Mouse (Mus musculus): ENCODE measurements around the gene Copz1. TPM values are rescaled to one million over a fixed set of nuclear protein-coding genes. Genes with fewer than 3 reads are reported as not detected.

Gene Copz1
- polyA plus RNA-seq, 1 experiment from 2014 or later: 252 TPM

DNA sequence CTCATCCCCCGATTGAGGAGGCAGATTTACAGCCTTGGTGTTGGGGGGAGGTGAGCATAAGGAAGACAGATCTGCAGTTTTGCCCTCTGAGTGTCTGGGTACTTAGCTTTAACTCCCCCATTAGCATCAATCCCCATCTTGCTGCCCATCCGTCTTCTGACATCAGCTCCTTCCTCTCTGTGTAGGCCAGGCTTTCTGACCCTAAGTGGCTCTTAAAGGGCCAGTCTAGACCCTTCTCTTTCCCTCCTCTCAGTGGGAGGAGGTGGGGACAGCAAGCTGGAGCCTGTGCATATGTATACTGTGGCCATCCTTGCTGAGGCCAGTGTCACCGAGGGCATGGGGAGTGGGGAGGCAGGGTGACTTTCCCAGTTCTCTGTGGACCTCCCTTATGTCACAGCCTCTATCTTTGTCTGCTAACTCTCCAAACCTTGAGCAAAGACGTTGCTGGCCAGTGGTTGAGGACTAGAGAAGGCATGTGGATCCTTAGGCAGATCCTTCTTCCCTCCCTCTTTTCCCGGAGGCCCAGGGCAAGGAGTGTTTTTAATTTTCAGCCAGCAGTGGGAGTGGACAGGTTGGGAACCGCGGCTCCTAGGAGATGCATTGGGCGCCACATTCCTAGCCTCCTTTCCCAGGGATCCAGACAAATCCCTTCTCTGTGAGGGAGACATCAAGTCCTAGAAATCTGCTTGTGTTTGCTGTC lies 31.6 kb downstream of the Copz1 start:
- no peaks in the 10 kb centered on the region for H3K9me3 ChIP-seq
- H3K9ac ChIP-seq (replicated peaks): peak overlapping the region; percentile 66
- peak overlapping the region; percentile 98 for H3K27ac ChIP-seq
- ATAC-seq (ENCODE audit: insufficient number of reproducible peaks, insufficient read depth, low FRiP score, low TSS enrichment, low read depth): no peak
- no peaks in the 10 kb centered on the region for H3K36me3 ChIP-seq
- peaks cover 4% of the 10 kb centered on the region; the same call in 1 of the 2 replicates for H3K27me3 ChIP-seq
- peaks cover 85% of the 10 kb centered on the region for H3K4me1 ChIP-seq (replicated peaks)
- peak overlapping the region; percentile 75 for H3K4me2 ChIP-seq
- H3K4me3 ChIP-seq (replicated peaks): peak overlapping the region; percentile 41
- 2% methylated on average over 8 of the region's 8 CpGs for WGBS

DNA sequence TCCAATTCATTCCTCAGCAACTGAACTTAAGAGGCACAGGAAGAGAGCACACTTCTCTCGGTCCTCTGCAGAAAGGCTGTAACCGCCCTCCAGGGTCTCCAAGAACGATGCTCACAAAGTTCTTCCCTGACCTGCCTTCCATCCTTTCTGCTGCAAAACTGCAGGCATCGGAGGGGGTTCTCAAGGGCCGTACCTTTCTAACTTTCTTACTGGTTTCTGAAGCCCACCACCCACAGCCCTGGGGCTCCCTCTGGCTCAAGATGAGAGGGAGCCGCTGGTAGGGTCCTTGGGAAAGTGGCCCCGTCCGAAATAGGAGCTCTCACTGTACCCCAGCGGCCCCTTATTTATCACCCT lies 32.1 kb downstream of the Copz1 start:
- Histone ChIP-seq H3K4me3 (replicated peaks) (peak overlapping the region; percentile 41), H3K4me2 (peak overlapping the region; percentile 75), H3K27me3 (peaks cover 9% of the 10 kb centered on the region; the same call in 1 of the 2 replicates), H3K27ac (peak overlapping the region; percentile 98), H3K36me3 (no peaks in the 10 kb centered on the region), H3K4me1 (replicated peaks) (peaks cover 80% of the 10 kb centered on the region), H3K9ac (replicated peaks) (peak overlapping the region; percentile 66), H3K9me3 (no peaks in the 10 kb centered on the region)
- 0% methylated on average over 9 of the region's 9 CpGs for WGBS
- peak; percentile 1; the same call in 1 of the 2 replicates for ATAC-seq (ENCODE audit: insufficient number of reproducible peaks, insufficient read depth, low FRiP score, low TSS enrichment, low read depth)

DNA sequence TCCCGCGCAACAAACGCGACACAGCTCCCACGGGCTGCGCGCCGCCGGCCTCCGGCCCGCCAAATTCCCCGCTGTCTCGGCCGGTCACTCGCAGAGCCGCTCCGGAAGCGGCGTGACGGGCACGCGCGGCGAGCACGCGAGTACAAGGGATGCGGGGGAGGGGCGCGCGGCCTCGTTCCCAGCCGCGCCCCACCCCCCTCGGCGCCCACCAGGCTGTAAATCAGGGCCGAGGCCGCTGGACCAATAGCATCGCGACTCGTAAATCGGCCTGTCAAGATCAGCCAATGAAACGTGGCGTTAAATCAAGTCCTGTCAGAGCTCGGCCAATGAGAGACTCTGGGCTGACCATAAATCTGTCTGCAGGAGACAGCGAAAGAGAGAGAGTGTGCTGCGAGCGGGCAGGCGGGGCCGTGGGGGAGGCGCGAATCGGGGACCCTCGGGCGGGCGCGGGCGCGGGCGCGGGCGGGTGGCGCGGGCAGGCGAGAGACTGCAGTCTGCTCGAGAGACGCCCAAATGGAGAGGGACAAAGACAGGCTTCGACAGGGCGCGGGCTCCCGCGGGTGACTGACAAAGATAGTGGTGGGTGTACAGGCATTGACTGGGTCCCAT lies 32.7 kb downstream of the Copz1 start:
- WGBS: under 1% methylated on average over 71 of the region's 71 CpGs
- peaks cover 9% of the 10 kb centered on the region; the same call in 1 of the 2 replicates for H3K27me3 ChIP-seq
- H3K4me1 ChIP-seq (replicated peaks): peaks cover 74% of the 10 kb centered on the region
- peak; percentile 88 for ATAC-seq (ENCODE audit: insufficient number of reproducible peaks, insufficient read depth, low FRiP score, low TSS enrichment, low read depth)
- peak overlapping the region; percentile 41 for H3K4me3 ChIP-seq (replicated peaks)
- no peaks in the 10 kb centered on the region for H3K36me3 ChIP-seq
- peak overlapping the region; percentile 66 for H3K9ac ChIP-seq (replicated peaks)
- H3K9me3 ChIP-seq: no peaks in the 10 kb centered on the region
- H3K4me2 ChIP-seq: peak overlapping the region; percentile 75
- H3K27ac ChIP-seq: peak overlapping the region; percentile 98

GRCm38 (mm10) chr15:103305792-103306645 lies 33.5 kb downstream of the Copz1 start:
- Histone ChIP-seq H3K9me3 (no peaks in the 10 kb centered on the region), H3K27me3 (peaks cover 9% of the 10 kb centered on the region; the same call in 1 of the 2 replicates), H3K27ac (peak overlapping the region; percentile 98), H3K4me1 (replicated peaks) (peaks cover 66% of the 10 kb centered on the region), H3K4me2 (peak overlapping the region; percentile 75), H3K9ac (replicated peaks) (peak overlapping the region; percentile 51; the same call in 1 of the 2 replicates), H3K36me3 (no peaks in the 10 kb centered on the region), H3K4me3 (replicated peaks) (peak overlapping the region; percentile 41)
- no peak for ATAC-seq (ENCODE audit: insufficient number of reproducible peaks, insufficient read depth, low FRiP score, low TSS enrichment, low read depth)
- WGBS: 23% methylated on average over 8 of the region's 8 CpGs

- Histone ChIP-seq H3K4me2 (peak overlapping the region; percentile 15; the same call in 1 of the 2 replicates), H3K9me3 (no peaks in the 10 kb centered on the region), H3K36me3 (no peaks in the 10 kb centered on the region), H3K9ac (replicated peaks) (no peak overlapping the region), H3K4me1 (replicated peaks) (peaks cover 55% of the 10 kb centered on the region), H3K4me3 (replicated peaks) (no peak overlapping the region), H3K27me3 (peaks cover 9% of the 10 kb centered on the region; the same call in 1 of the 2 replicates), H3K27ac (peak overlapping the region; percentile 98; the same call in 1 of the 2 replicates)
- 2% methylated on average over 7 of the region's 7 CpGs for WGBS
- ATAC-seq (ENCODE audit: insufficient number of reproducible peaks, insufficient read depth, low FRiP score, low TSS enrichment, low read depth): no peak
Observed at GRCm38 (mm10) chr15:103307125-103307524, 34.6 kb downstream of the Copz1 start.

DNA sequence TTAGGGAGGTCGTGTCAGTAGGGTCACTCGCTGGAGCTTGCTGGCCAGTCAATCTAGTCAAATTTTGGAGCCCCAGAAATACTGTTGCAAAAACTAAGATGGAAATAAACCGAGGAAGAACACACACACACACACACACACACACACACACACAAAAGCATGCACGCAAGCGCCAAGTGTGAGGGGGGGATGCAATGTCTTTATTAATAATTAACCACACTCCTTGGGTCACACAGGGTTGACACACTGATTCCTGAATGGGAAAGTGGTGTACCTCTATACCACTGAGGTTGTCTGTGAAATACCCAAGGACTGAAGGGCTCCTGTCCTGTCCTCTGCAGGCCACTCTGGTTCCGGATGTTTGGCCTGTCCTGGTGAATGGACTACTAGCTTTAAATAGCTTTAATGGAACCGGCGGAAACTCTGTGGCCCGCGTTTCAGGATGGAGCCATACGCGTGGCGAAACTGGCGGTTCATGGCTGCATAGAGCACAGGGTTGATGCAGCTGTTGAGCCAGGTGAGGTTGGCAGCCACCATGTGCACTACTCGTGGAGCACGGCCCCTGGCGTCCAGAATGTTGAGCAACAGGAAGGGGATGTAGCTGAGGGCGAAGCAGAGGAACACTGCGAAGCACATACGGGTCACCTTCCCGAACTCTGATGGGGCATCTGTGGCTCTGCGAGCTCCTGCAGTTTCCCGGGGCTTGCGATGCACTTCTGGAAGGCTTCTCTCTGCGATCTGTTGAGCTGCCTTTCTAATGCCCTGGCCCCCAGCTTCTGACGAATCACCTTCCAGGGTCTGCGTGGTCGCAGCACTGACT lies 35.8 kb downstream of the Copz1 start:
- H3K9me3 ChIP-seq: no peaks in the 10 kb centered on the region
- H3K4me1 ChIP-seq (replicated peaks): peaks cover 43% of the 10 kb centered on the region
- peak overlapping the region; percentile 38 for H3K4me2 ChIP-seq
- ATAC-seq (ENCODE audit: insufficient number of reproducible peaks, insufficient read depth, low FRiP score, low TSS enrichment, low read depth): no peak
- H3K9ac ChIP-seq (replicated peaks): peak overlapping the region; percentile 50; the same call in 1 of the 2 replicates
- H3K27ac ChIP-seq: no peak overlapping the region
- peaks cover 9% of the 10 kb centered on the region; the same call in 1 of the 2 replicates for H3K27me3 ChIP-seq
- 0 out of 2 replicates have a peak overlapping the region, but pooled peaks have one; percentile 18 for H3K4me3 ChIP-seq (replicated peaks)
- no peaks in the 10 kb centered on the region for H3K36me3 ChIP-seq
- 47% methylated on average over 28 of the region's 28 CpGs for WGBS

DNA sequence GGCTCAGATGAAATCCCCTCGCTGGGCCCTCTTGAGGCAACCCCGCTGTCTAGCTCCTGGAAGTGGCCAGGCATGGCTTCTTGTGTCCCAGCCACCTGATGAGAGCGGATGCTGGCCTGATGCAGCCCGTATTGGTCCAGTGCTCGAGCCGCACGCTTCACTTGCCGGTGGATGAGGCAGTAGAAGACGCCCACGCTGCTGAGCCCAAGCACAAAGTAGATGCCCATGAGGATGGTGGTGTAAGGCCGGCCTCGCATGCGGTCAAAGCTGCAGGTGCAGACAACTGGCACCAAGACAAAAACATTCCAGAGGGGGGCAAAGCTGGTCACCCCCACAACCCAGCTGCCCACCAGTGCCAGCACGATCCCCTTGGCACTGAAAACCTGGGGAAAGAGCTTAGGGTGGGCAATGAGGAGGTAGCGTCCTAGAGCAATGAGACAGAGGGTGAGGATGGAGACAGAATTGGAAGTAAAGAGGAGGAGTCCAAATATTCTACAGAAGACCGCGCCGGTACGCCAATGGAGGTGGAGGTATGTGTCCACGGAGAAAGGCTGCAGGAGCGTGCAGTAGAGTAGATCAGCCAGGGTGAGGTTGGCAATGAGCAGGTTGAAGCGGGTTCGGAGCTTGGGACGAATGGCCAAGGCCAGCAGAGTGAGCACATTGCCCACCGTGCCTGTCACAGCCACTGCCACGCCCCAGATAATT lies 36.5 kb downstream of the Copz1 start:
- peaks cover 10% of the 10 kb centered on the region; the same call in 1 of the 2 replicates for H3K27me3 ChIP-seq
- WGBS: 66% methylated on average over 26 of the region's 26 CpGs
- peaks cover 41% of the 10 kb centered on the region for H3K4me1 ChIP-seq (replicated peaks)
- no peaks in the 10 kb centered on the region for H3K36me3 ChIP-seq
- H3K4me3 ChIP-seq (replicated peaks): 0 out of 2 replicates have a peak overlapping the region, but pooled peaks have one; percentile 18
- H3K9me3 ChIP-seq: no peaks in the 10 kb centered on the region
- H3K9ac ChIP-seq (replicated peaks): peak overlapping the region; percentile 50; the same call in 1 of the 2 replicates
- H3K4me2 ChIP-seq: peak overlapping the region; percentile 38
- ATAC-seq (ENCODE audit: insufficient number of reproducible peaks, insufficient read depth, low FRiP score, low TSS enrichment, low read depth): no peak
- no peak overlapping the region for H3K27ac ChIP-seq

DNA sequence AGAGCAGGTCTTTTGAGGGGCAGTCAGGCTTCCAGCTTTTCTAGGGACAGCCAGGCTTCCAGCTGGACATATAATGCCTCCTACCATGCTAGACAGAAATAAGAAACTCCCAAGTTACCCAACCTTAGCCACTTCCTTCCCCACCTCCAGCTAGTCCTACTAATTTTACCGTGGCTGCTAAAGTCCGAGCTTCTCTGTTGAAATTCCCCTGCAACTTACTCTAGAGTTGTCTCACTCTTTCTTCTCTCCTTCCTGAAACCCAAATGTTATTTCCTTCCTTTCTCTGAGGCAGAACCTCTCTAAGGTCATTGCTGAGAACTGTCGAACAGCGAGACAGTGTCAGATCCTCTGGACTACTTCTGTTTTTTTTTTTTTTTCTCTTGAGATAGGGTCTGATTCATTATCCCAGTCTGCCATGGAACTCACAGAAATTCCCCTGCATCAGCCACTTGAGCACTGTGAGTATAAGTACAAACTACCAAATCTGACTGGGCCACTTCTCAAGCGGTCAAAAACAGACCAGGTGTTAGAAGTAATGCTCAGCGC lies 37.9 kb downstream of the Copz1 start, which contains the start of gene Gpr84:
Gene Gpr84, minus strand, starts transcription at position 248 of the 546 bp plus-strand sequence.
- 59% methylated on average over 6 of the region's 6 CpGs for WGBS
- Histone ChIP-seq H3K4me2 (no peak within 1 kb of the TSS), H3K27ac (no peak within 1 kb of the TSS), H3K9ac (replicated peaks) (no peak within 1 kb of the TSS), H3K4me3 (replicated peaks) (no peak within 1 kb of the TSS), H3K27me3 (peaks cover 15% of the 10 kb centered on the region; the same call in 1 of the 2 replicates), H3K36me3 (peaks cover 3% of the 10 kb centered on the region; the same call in 1 of the 2 replicates), H3K9me3 (no peaks in the 10 kb centered on the region), H3K4me1 (replicated peaks) (peaks cover 48% of the 10 kb centered on the region)
- ATAC-seq (ENCODE audit: insufficient number of reproducible peaks, insufficient read depth, low FRiP score, low TSS enrichment, low read depth): no peak

- no peak for ATAC-seq (ENCODE audit: insufficient number of reproducible peaks, insufficient read depth, low FRiP score, low TSS enrichment, low read depth)
- H3K27me3 ChIP-seq: peaks cover 15% of the 10 kb centered on the region; the same call in 1 of the 2 replicates
- H3K9me3 ChIP-seq: no peaks in the 10 kb centered on the region
- no peak overlapping the region for H3K4me3 ChIP-seq (replicated peaks)
- peaks cover 27% of the 10 kb centered on the region for H3K4me1 ChIP-seq (replicated peaks)
- 0 out of 2 replicates have a peak overlapping the region, but pooled peaks have one; percentile 59 for H3K9ac ChIP-seq (replicated peaks)
- 20% methylated on average over 18 of the region's 18 CpGs for WGBS
- H3K27ac ChIP-seq: peak overlapping the region; percentile 35; the same call in 1 of the 2 replicates
- H3K4me2 ChIP-seq: peak overlapping the region; percentile 62
- peaks cover 35% of the 10 kb centered on the region for H3K36me3 ChIP-seq
Observed at GRCm38 (mm10) chr15:103313495-103314095, 41.1 kb downstream of the Copz1 start.

Measured in limb, embryonic 12.5 days (tissue).